Mouse (Mus musculus): ENCODE measurements at regions not wholly inside any gene's neighbourhood (a gene's known extent, or its start where the extent isn't known, plus 50 kb on each side); places are given as distances from the start of the nearest gene placed in this dataset.

- H3K4me2 ChIP-seq (ENCODE audit: low read length) = no peak overlapping the region
- DNase-seq (no peak), ATAC-seq (ENCODE audit: low FRiP score, low TSS enrichment) (no peak)
- no peaks in the 10 kb centered on the region for H3K4me1 ChIP-seq (ENCODE audit: control insufficient read depth, insufficient read depth, low read length)
- no peaks in the 10 kb centered on the region for H3K9me3 ChIP-seq (ENCODE audit: control insufficient read depth, low read length)
- 46% methylated on average over 6 of the region's 6 CpGs for WGBS
- H3K36me3 ChIP-seq (ENCODE audit: control insufficient read depth, insufficient read depth, low read length) = no peaks in the 10 kb centered on the region
- no peak overlapping the region for H3K9ac ChIP-seq (replicated peaks; ENCODE audit: low read length)
- H3K27ac ChIP-seq (replicated peaks; ENCODE audit: low read depth, low read length) = no peak overlapping the region
- H3K4me3 ChIP-seq (replicated peaks; ENCODE audit: low read depth, low read length) = no peak overlapping the region
- no peaks in the 10 kb centered on the region for H3K27me3 ChIP-seq (ENCODE audit: control insufficient read depth, insufficient read depth, low read length)
These were observed 189.2 kb upstream of the Ipo5 start for GRCm38 (mm10) chr14:120721593-120722461.

DNA sequence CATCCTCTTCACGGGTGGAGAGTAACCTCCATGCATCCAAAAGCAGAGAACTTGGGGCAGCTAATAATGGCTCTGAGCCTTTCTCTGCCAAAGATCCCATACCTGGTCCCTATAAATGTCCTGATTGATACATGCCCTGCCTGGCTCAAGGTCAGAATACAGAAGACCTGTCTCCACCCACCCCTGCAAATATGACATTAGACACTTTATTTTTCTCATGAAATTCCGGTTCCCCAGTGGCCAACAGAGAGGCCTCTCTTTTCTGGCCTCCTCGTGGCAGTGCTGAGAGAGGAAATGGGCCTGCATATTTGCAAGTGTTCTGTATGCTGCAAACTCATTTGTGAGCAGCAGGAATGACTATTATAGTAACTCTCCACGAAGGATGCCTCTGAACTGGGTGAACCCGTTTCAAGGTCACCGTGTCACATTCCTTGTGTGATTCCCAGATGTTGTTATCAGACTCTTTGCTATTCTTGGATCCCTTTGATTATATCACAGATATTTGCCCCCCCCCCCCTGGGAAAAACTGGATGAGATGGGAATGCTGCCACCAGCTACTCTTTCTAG lies 188.4 kb upstream of the Ipo5 start:
- Histone ChIP-seq H3K36me3 (ENCODE audit: control insufficient read depth, insufficient read depth, low read length) (no peaks in the 10 kb centered on the region), H3K27ac (replicated peaks; ENCODE audit: low read depth, low read length) (no peak overlapping the region), H3K4me3 (replicated peaks; ENCODE audit: low read depth, low read length) (no peak overlapping the region), H3K27me3 (ENCODE audit: control insufficient read depth, insufficient read depth, low read length) (no peaks in the 10 kb centered on the region), H3K9ac (replicated peaks; ENCODE audit: low read length) (no peak overlapping the region), H3K9me3 (ENCODE audit: control insufficient read depth, low read length) (no peaks in the 10 kb centered on the region), H3K4me1 (ENCODE audit: control insufficient read depth, insufficient read depth, low read length) (no peaks in the 10 kb centered on the region), H3K4me2 (ENCODE audit: low read length) (no peak overlapping the region)
- ATAC-seq (ENCODE audit: low FRiP score, low TSS enrichment) (no peak), DNase-seq (no peak)
- 76% methylated on average over 6 of the region's 6 CpGs for WGBS

DNA sequence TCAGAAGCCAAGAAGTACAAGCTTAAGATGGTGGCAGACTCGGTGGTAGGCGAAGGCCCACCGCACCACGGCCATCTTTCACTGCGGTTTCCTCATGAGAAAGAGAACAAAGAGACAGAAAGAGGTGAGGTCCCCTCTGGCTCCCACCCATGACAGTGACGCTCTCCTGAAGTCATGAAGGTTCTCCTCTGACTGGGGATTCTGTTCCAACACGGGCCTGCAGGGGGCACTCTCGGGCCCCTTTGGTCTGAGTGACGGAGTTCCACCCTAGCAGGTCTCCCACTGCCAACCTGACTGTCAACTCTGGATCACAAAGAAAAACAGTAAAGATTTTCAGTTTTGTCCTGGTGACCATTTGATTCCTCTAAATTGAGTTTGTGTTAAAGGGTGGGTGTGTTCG lies 182.9 kb upstream of the Ipo5 start:
- no peak overlapping the region for H3K9ac ChIP-seq (replicated peaks; ENCODE audit: low read length)
- WGBS = 88% methylated on average over 10 of the region's 10 CpGs
- DNase-seq = no peak

GRCm38 (mm10) chr14:120730226-120730625 lies 180.8 kb upstream of the Ipo5 start:
- WGBS = 67% methylated on average over 3 of the region's 3 CpGs
- no peaks in the 10 kb centered on the region for H3K4me1 ChIP-seq (ENCODE audit: control insufficient read depth, insufficient read depth, low read length)
- H3K9me3 ChIP-seq (ENCODE audit: control insufficient read depth, low read length) = no peaks in the 10 kb centered on the region
- ATAC-seq (ENCODE audit: low FRiP score, low TSS enrichment) (no peak), DNase-seq (no peak)
- no peaks in the 10 kb centered on the region for H3K27me3 ChIP-seq (ENCODE audit: control insufficient read depth, insufficient read depth, low read length)
- H3K4me2 ChIP-seq (ENCODE audit: low read length) = no peak overlapping the region
- no peaks in the 10 kb centered on the region for H3K36me3 ChIP-seq (ENCODE audit: control insufficient read depth, insufficient read depth, low read length)
- no peak overlapping the region for H3K4me3 ChIP-seq (replicated peaks; ENCODE audit: low read depth, low read length)
- H3K9ac ChIP-seq (replicated peaks; ENCODE audit: low read length) = no peak overlapping the region
- no peak overlapping the region for H3K27ac ChIP-seq (replicated peaks; ENCODE audit: low read depth, low read length)

More for the DNA sequence above, 182.9 kb upstream of the Ipo5 start:
- ATAC-seq (ENCODE audit: low FRiP score, low TSS enrichment) = no peak
- Histone ChIP-seq H3K4me2 (ENCODE audit: low read length) (no peak overlapping the region), H3K27ac (replicated peaks; ENCODE audit: low read depth, low read length) (no peak overlapping the region), H3K4me1 (ENCODE audit: control insufficient read depth, insufficient read depth, low read length) (no peaks in the 10 kb centered on the region), H3K27me3 (ENCODE audit: control insufficient read depth, insufficient read depth, low read length) (no peaks in the 10 kb centered on the region), H3K4me3 (replicated peaks; ENCODE audit: low read depth, low read length) (no peak overlapping the region), H3K36me3 (ENCODE audit: control insufficient read depth, insufficient read depth, low read length) (no peaks in the 10 kb centered on the region), H3K9me3 (ENCODE audit: control insufficient read depth, low read length) (no peaks in the 10 kb centered on the region)

DNA sequence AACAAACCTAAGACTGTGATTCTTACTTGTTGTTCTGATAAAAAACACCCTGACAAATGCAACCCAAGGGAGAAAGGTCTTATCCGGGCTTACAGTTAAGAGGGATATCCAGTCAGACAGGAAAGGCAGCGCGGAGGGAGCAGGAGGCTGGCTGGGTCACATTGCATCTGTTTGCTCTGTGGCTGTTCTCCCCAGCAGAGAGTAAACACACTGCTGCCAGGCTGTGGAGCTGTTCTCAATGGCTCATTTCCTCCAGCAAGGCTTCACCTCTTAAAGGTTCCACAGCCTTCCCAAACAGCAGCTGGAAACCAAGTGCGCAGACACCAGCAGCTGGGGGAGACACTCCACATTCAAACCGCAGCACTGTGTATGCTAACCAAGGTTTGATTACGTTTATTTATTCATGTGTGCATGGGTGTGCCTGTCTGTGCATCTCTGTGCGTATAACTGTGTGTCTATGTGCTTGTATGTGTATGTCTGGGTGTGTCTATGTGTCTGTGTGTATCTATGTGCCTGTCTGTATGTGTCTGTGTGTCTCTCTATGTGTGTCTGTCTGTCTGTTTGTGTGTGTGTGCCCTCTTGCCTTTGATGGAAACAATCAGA lies 179.2 kb upstream of the Ipo5 start:
- ATAC-seq (ENCODE audit: low FRiP score, low TSS enrichment) (no peak), DNase-seq (no peak)
- H3K4me1 ChIP-seq (ENCODE audit: control insufficient read depth, insufficient read depth, low read length) = no peaks in the 10 kb centered on the region
- no peaks in the 10 kb centered on the region for H3K36me3 ChIP-seq (ENCODE audit: control insufficient read depth, insufficient read depth, low read length)
- no peak overlapping the region for H3K4me2 ChIP-seq (ENCODE audit: low read length)
- no peaks in the 10 kb centered on the region for H3K9me3 ChIP-seq (ENCODE audit: control insufficient read depth, low read length)
- H3K27ac ChIP-seq (replicated peaks; ENCODE audit: low read depth, low read length) = no peak overlapping the region
- no peak overlapping the region for H3K4me3 ChIP-seq (replicated peaks; ENCODE audit: low read depth, low read length)
- no peaks in the 10 kb centered on the region for H3K27me3 ChIP-seq (ENCODE audit: control insufficient read depth, insufficient read depth, low read length)
- H3K9ac ChIP-seq (replicated peaks; ENCODE audit: low read length) = no peak overlapping the region
- WGBS = 76% methylated on average over 7 of the region's 7 CpGs

DNA sequence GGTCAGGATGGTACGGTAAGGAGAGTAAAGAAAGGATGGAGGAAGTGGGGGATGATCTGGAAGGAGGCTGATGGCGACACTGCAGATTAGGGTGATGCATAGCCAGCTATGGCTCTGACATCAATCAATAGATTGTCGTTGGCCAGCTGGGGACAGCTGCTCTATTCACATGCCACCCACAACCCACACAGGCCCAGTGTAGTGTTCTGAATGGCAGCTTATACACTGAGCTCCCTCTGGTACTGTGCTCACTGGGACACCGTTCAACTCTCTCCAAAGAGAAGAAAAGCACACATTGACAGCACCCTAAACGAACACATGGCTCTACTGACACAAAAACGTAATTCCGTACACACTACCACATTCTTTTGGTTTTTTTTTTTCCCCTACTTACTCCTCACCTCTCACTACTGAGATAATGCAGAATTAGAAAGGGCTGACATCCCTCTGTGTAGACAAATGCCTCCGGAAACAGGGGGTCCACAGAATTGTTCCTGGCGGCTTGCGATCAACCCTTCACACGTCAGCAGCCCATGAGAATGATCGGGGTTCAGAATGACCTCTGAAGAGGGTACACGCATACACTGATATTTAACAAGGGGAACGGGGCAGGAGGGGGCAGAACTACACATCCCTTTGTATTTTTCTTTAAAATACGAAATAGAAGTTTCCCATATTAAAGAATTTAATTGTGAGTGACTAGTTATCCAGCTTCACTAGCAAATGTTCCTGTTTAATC lies 178.5 kb upstream of the Ipo5 start:
- Histone ChIP-seq H3K9ac (replicated peaks; ENCODE audit: low read length) (no peak overlapping the region), H3K4me1 (ENCODE audit: control insufficient read depth, insufficient read depth, low read length) (no peaks in the 10 kb centered on the region), H3K4me2 (ENCODE audit: low read length) (no peak overlapping the region), H3K27me3 (ENCODE audit: control insufficient read depth, insufficient read depth, low read length) (no peaks in the 10 kb centered on the region), H3K4me3 (replicated peaks; ENCODE audit: low read depth, low read length) (no peak overlapping the region), H3K36me3 (ENCODE audit: control insufficient read depth, insufficient read depth, low read length) (no peaks in the 10 kb centered on the region), H3K27ac (replicated peaks; ENCODE audit: low read depth, low read length) (no peak overlapping the region), H3K9me3 (ENCODE audit: control insufficient read depth, low read length) (no peaks in the 10 kb centered on the region)
- ATAC-seq (ENCODE audit: low FRiP score, low TSS enrichment) = no peak
- WGBS = 65% methylated on average over 15 of the region's 15 CpGs
- DNase-seq = no peak

GRCm38 (mm10) chr14:120741492-120742054 lies 169.5 kb upstream of the Ipo5 start:
- Histone ChIP-seq H3K4me3 (replicated peaks; ENCODE audit: low read depth, low read length) (no peak overlapping the region), H3K4me2 (ENCODE audit: low read length) (no peak overlapping the region), H3K9ac (replicated peaks; ENCODE audit: low read length) (no peak overlapping the region), H3K4me1 (ENCODE audit: control insufficient read depth, insufficient read depth, low read length) (no peaks in the 10 kb centered on the region), H3K9me3 (ENCODE audit: control insufficient read depth, low read length) (no peaks in the 10 kb centered on the region), H3K36me3 (ENCODE audit: control insufficient read depth, insufficient read depth, low read length) (no peaks in the 10 kb centered on the region), H3K27ac (replicated peaks; ENCODE audit: low read depth, low read length) (no peak overlapping the region), H3K27me3 (ENCODE audit: control insufficient read depth, insufficient read depth, low read length) (no peaks in the 10 kb centered on the region)
- no peak for ATAC-seq (ENCODE audit: low FRiP score, low TSS enrichment)
- WGBS = 92% methylated on average over 5 of the region's 5 CpGs
- no peak for DNase-seq

- DNase-seq = no peak
- 70% methylated on average over 1 of the region's 1 CpGs for WGBS
These were observed 157.0 kb upstream of the Ipo5 start for GRCm38 (mm10) chr14:120754011-120754410.

More at GRCm38 (mm10) chr14:120754011-120754410, 157.0 kb upstream of the Ipo5 start:
- no peak for ATAC-seq (ENCODE audit: low FRiP score, low TSS enrichment)
- Histone ChIP-seq H3K9ac (replicated peaks; ENCODE audit: low read length) (no peak overlapping the region), H3K4me3 (replicated peaks; ENCODE audit: low read depth, low read length) (no peak overlapping the region), H3K4me2 (ENCODE audit: low read length) (no peak overlapping the region), H3K27ac (replicated peaks; ENCODE audit: low read depth, low read length) (no peak overlapping the region), H3K4me1 (ENCODE audit: control insufficient read depth, insufficient read depth, low read length) (no peaks in the 10 kb centered on the region), H3K36me3 (ENCODE audit: control insufficient read depth, insufficient read depth, low read length) (no peaks in the 10 kb centered on the region), H3K9me3 (ENCODE audit: control insufficient read depth, low read length) (no peaks in the 10 kb centered on the region), H3K27me3 (ENCODE audit: control insufficient read depth, insufficient read depth, low read length) (no peaks in the 10 kb centered on the region)
